Mouse (Mus musculus) T-cell, adult 66 days (primary cell): Measurements from ENCODE around the gene Ercc8. TPM values are rescaled to one million over a fixed set of nuclear protein-coding genes. Genes with fewer than 3 reads are reported as not detected.

ENCODE experiments used
- total RNA-seq, 2 experiments: library from RNA; stranded (reverse); gene quantifications; 3 replicates in 1 of 2; 4 replicates in 1 of 2; pipeline ENCODE4 v1.2.4; 2023

The Ercc8 gene
- total RNA-seq = 10 to 100 TPM; 15.2 to 17.3 TPM

DNA sequence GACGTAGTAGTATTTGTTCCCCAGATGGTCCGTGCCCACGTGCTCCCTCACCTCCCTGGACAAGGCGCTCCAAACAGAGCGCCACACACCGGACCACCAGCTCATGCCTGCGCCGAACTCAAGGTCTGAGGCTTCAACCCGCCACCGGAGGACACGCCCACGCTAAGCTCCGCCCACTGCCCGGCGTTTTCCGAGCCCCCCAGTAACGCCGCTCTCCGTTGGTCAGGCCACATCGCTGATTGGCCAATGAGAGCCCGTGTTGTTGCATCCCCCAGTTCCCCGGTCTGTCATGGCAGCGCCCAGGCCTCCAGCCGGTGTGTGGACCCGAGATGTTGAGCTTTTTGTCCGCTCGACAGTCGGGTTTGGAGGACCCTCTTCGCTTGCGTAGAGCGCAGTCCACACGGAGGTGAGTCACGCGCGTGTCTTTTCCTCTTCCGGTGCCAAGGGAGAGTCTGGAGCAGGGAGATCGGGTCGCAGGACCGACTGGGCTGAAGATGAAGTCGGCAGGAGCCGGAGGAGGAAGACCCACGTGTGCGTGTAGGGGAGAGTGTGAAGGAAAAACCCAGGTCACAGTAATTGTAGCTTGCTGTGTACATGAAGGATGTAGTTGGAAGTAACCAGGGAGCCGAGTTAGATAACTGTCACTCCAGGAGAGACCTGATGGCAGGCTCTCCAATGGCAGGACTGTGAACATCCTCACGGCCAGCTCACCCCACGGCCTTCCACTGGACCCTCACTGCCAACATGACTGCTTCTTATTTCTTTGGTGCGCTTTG, at the start of gene Ercc8, which contains the start of gene Ndufaf2:
Gene Ercc8 (plus strand): TSS at position 267 of the 776 bp plus-strand sequence.
Gene Ndufaf2 (minus strand): TSS at position 159 of the 776 bp plus-strand sequence.

DNA sequence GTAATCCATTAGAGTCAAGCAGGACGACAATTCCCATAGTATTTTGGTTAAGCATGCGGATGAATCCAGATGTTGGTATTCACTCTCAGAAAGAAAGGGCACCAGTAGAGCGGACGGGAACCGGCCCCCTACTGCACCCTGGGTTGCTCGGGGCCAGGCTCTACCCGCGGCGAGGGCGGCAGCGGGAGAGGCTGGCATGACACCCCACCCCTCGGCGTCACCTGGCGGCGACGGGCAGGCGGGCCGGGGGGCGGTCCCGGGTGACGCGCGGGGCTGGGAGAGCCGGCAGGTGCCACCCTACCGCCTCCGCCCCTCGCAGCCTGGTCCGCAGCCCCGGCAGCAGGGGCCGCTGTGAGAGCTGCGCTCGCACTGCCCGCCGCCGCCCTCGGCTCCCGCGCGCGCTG, 55.6 kb downstream of the Ercc8 start, which contains the start of gene Elovl7:
Gene Elovl7 (plus strand): TSS at position 324 of the 404 bp plus-strand sequence.

Other genes starting within 250 kb of the Ercc8 start
- 10 to 100 TPM; 34.4 to 42.1 TPM for gene Smim15, start 114.3 kb upstream of the Ercc8 start, total RNA-seq
- 1 to 10 TPM; 4.3 to 8.6 TPM for gene Ndufaf2, start 108 bp upstream of the Ercc8 start, total RNA-seq
- 1 to 10 TPM; 4.3 to 5.4 TPM for gene Elovl7, start 55.7 kb downstream of the Ercc8 start, total RNA-seq
- 1 to 10 TPM; 2.8 to 4.2 TPM for gene Depdc1b, start 157.6 kb downstream of the Ercc8 start, total RNA-seq